Mouse (Mus musculus) ES-E14 (cell line): ENCODE results near the gene Cpvl.

Experiments used
- CHD2 ChIP-seq: IDR thresholded peaks from 2 replicates; pipeline ENCODE4 v1.6.1; 2014; ENCODE audit warnings: mild to moderate bottlenecking, low read depth, low read length, inconsistent platforms
- ZC3H11A ChIP-seq: IDR thresholded peaks from 2 replicates; pipeline ENCODE4 v1.6.1; 2012; ENCODE audit warnings: low read depth, mild to moderate bottlenecking, inconsistent platforms, low read length, borderline replicate concordance

- TF ChIP-seq CHD2 = no peak
- TF ChIP-seq ZC3H11A = no peak
Measured at GRCm38 (mm10) chr6:53956513-53956912, 22.0 kb downstream of the Cpvl start.
